Mouse (Mus musculus) thymus, postnatal 14 days (tissue): Measurements from ENCODE around the gene Cfb.

Experiments used
- DNase-seq: peaks from one replicate; pipeline ENCODE4 v3.0.0; 2021

Cfb gene

DNA sequence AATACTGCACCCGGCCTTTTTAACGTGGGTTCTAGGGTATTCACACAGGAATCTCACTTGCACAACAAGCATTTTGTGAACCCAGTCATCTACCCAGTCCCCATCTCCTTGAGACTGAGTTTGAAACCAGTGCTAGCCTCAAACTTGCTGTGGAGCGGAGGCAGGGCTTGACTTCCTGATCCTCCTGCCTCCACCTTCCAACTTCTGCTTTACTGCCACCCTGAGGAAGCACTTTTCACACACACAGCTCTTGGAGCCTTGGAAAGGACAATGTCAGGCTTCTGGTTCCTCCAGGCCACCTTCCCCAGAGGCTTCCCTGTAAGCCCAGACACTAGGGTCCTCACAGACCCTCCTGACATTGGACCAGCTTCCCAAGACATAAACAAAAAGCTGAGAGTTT, 21.0 kb upstream of the Cfb start:
- no peak for DNase-seq

DNA sequence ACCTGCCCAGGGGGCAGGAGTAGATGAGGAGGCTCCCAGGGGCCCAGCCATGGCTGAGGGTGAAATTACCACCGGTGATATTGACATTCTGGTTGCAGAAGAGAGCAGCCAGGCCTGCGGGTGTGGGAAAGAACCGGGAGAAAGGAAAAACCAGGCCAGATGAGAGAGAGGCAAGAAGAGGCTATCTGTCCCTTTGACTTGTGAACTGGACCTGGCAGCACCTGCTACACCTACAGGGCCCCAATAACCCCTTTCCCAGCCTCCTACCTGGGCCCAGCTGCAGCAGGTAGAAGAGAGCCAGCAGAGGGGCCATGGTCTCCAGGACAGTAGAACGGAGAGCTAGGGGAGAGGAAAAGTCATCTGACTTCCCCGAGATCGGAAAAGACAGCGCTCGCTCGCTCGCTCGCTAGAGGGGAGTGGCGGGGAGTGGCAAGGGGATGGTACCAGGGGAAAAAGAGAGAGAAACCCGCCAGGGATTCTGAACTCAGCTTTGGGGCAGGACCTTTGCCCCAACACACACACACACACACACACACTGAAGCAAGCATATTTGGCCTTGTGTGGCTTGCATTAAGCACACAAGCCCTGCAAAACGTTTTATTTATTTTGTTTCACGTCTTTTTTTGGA, 19.5 kb upstream of the Cfb start, which contains the start of gene Gm20547:
Gene Gm20547, minus strand, starts transcription at position 360 of the 628 bp plus-strand sequence.
- DNase-seq = no peak

DNA sequence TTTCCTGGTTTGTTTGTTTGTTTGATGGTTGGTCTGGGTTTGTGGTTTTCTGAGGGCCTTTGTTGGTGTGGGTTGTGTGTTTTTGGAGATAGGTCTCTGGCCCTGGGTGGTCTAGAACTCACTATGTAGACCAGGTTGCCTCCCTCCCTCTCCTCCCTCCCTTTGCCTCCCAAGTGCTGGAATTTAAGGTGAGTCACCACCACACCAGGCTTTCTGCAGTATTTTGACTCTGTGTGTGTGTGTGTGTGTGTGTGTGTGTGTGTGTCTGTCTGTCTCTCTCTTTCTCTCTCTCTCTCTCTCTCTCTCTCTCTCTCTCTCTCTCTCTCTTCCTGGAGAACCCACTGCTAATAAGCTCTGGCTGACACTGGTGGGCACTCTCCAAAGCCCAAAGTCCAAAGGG, 18.8 kb upstream of the Cfb start:
- DNase-seq = no peak

DNA sequence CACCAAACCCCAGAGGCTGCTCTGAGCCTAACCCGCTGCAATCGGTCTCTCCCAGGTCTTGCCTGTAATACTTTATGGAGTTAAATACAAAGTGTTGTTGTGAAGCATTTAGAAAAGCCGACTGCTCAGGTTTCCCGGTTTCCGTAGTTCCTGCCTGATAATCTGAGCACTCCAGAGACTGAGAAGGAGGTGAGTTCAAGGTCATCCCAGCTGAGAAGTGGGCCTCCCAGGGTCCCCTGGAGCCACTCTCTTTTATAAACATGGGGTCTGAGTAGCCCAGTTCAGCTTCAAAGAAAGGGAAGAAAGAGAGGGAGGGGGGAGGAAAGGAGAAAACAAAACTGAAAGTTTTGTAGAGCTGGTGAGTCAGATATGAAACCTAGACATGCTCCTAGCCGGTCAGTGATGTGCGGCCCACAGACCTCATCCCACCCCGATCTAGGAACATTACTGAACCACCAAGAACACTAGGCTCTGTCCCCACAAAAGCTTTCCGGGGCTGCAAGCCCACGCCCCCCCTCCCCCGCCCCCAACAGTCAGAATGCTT, 17.1 kb upstream of the Cfb start, which contains the start of gene Zbtb12:
Gene Zbtb12, plus strand, starts transcription at position 148 of the 544 bp plus-strand sequence.
- DNase-seq = no peak

DNA sequence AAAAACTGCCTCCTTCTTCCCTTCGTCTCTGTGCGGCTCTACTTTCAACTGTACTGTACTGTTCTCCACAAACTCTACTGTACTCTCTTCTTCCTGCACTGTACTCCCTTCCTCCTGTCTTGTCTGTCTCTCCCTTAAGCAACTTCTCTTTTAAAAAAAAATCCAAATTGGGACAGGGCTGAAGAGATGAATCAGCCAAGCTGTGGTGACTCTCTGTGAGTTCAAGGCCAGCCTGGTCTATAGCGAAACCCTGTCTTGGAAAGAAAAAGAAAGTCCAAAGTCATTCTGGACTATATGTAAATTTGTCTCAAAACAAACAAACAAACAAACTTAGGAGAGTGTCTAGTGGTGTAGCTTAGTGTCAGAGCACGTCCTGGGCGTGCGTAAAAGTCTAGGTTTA, 12.0 kb upstream of the Cfb start:
- no peak for DNase-seq

DNA sequence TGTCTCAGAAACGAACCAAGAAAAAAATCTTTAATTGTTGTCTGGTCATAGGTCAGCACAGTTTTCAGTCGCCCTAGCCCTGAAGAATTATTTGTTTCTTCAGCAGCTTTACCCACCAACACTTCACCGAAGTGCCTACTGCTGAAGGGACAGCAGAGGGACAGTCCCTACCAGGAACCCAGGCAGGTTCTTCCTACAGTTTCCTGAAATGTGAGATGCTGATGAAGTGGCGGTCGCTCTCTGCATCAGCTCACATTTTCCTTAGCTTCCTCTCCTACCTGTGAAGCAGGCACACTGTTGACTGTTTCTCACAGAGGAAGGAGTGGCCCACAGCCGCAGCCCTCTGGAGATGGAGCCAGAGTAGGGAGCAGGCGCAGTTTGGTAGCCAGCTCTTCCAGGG, 3.7 kb upstream of the Cfb start:
- no peak for DNase-seq

DNA sequence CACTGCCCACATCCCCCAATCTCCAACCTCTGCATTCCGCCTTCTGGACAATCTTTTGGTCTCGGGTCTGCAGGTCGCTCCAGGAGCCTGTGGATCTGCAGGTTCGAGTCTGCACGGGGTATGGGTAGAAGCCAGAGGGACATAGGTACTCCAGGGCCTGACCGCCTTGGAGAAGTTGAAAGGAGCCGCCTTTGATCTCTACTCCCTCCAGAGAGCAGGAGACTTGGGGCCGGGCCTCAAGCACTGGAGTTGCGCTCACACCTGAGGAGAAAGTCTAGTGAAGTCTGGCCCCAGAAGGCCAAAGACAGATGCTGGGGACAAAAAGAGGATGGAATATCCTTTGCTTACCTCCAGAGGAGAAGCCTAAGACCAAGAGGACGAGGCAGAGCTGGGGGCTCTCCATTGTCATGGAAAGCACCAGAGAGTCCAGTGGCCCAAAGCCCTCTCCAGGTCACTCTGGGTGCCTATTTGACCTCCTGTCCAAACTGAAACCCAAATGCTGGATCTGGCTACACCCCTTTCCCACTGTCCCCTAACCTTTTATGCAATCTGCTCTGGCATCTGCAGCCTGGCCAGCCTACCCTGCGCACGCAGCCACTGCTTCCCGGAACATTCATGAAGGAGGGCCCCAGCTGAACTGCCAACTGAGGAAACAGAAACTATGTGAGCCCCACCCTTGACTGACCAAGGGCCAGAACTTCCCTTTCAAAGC, 458 bp downstream of the Cfb start:
- no peak for DNase-seq

DNA sequence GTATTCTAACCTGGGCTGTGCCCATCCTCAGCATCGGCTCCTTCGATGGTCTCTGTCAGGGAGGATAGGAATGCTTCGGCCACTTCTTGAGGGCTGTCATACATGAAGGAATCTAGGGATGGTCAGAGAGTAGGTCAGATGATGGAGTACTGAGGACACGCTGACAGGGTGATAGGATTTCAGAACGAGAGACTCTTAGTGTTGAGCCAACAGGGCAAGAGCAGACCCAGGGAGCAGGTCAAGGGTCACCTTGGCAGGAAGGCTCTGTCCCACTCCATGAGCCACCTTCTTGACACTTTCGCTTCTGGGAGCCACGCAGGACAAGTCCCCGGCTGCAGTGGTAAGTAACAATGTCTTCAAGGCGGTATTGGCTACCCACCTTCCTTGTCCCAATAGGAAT, 1.8 kb downstream of the Cfb start:
- no peak for DNase-seq

DNA sequence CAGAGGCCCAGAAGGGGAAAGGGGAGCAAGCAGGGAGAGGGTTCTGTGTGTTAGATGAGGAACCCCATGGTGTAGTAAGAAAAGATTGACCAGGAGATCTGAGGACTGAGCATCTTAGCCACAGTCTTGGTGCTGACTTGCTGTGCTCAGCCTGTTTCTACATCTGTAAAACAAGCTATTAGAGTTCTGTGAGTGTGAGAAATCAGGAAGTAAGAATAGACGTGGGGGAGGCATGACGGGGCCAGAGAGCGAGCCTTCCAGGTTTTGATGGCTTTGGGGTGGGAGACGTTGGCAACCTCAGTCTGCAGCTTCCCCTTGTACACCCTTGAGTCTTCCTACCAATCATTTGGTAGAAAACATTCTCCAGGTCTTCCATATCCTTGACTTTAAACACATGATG, 3.6 kb downstream of the Cfb start:
- no peak for DNase-seq

DNA sequence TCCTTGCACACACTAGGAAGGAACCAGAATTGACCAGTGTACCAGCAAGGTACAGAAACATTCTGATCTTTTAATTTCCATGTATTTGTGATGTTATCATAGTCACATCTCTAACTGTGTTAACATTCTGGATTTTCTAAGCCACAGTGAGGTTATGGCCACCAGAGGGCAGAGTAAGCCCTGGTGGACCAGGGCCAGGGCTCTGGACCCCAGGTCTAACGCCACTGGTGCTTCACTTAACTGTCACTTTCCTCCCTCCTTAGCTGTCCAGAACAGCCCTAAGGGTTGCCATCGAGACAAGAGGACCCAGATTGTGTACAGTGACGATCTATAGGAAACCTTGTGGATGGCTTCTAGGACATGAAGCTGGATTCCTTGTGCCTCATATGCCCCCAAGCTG, 6.5 kb downstream of the Cfb start:
- DNase-seq = peak; percentile 53

DNA sequence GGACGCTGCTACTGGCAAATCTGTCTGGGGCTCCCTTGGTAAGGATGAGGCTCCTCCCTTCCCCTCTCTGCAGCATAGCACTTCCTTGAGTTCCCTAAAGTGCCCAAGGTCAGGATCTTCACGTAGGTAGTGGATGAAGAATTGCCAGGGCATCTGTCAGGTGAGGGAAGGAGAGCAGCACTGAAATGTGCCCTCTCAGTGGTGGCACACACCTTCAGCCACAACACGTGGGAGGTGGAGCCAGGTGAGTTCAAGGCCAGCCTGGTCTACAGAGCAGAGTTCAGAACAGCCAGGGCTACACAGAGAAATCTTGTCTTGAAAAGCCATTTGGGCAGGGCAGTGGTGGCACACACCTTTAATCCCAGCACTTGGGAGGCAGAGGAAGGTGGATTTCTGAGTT, 7.6 kb downstream of the Cfb start:
- no peak for DNase-seq

DNA sequence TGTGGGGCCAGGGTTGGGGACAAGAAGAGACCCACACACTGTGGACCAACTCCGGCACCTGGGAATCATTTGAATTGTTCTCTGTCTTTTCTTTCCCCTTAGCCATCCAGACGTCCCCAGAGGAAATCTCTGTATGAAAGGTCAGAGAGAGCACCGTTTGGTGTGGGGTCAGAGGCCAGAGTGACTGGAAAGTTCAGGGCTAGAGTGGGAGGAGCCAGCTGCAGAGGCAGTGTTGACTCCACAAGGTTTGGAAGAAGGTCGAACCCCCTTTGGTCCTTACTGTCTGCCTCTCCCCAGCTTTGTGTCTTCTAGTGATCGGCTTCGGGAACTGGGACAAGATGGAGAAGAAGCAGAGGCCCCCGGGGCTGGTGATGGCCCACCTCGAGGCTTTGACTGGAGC, 8.8 kb downstream of the Cfb start:
- DNase-seq = no peak

DNA sequence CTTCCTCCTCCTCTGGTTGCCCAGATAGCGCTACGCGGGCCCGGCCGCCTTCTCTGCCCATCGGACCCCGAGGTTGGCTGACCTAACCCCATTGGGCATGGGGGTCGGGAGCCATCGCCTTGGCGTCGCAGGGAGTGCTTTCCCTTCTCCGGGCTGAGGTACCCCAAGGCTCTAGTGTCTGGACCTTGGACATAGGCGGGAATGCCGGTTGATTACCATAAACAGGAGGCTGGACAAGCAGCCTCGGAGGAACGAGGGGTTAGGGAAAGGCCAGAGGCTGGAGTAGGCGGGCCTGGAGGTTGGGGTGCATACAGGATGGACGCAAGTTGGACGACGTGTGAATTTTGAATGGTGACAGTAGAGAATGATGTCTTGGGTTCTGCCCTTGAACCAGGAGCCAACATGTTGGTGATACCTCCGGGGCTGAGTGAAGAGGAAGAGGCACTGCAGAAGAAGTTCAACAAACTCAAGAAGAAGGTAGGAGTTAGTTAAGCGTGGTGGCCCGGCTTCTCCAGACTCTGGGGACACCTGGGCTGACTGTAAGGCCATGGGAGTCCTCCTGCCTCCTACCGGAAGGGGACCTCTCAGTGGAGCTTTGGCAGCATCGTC, 11.7 kb downstream of the Cfb start:
- DNase-seq = peak; percentile 20

DNA sequence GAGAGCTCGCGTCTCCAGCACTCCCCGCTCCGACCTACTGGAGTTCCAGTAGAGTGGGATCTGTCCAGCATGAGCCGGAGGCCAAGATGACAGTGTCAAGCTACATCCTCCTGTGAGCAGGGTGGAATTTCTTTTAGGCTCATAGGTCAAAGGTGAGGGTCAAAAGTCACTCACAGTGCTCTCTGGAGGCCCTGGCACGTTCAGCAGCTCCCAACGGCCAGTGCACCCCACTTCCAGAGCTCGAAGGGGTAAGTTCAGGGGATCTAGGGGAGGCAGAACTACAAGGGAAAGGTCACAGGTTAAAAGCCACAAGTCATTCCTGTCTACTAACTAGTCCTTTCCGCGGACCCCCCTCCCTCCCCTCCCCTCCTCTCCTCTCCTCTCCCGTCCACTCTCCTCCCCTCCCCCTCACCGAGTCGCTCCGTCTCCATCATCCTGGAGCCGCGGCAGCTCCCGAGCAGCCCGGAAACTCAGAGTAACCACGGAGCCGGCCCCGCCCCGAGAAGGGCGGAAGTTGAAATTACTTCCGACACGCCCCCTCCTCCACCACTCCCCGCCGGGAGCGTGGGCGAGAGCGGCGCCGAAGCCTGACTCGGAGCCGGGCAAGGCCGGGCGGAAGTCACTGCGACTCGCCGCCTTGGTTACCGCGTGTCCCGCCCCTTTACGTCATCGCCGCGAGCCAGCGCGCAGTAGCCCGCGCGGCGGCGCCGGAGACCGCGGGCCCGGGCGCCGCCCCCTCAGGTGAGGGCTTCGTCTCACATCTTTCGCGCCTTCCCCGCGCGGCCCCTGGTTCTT, 12.4 kb downstream of the Cfb start, which contains the start of the genes Skiv2l and Nelfe:
Gene Skiv2l, minus strand, starts transcription at position 489 of the 795 bp plus-strand sequence.
Gene Nelfe, plus strand, starts transcription at position 670 of the 795 bp plus-strand sequence.
- peak; percentile 99 for DNase-seq

DNA sequence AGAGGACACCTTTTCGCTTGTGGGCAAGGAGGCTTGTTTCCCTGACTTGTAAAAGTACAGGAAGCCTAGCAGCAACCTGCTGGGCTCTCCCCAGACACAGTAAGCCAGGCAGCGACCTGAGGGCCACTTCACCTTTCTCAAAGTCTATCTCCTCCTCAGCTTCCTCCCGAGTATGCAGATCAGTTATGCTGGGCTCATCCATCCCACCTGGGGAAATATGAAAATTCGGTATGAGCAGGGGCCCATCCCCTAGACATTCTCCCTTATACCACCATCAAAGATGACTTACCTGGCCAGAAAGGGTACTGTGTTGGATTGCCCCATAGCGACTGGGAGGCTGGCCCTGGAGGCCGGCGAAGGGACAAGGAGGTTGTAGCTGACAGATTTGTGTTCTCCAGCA, 14.7 kb downstream of the Cfb start:
- DNase-seq = no peak

DNA sequence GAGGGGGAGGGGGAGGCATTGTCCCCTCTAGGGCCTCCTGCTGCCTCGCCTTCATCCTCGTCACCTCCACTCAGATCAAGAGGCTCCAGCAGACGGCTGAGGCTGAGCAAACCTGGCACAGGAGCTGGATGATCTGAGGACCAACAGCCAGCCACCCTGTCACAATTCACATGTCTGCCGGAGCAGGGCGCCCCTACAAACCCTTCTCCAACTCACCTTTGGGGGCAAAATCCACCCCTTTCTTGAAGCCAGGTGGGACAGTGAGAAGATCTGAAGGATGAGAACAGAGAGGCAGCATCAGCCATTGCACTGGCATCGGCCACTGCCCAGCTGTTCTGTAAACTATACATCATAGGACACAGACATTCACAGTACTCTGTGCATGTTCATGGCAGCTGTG, 15.1 kb downstream of the Cfb start:
- no peak for DNase-seq

DNA sequence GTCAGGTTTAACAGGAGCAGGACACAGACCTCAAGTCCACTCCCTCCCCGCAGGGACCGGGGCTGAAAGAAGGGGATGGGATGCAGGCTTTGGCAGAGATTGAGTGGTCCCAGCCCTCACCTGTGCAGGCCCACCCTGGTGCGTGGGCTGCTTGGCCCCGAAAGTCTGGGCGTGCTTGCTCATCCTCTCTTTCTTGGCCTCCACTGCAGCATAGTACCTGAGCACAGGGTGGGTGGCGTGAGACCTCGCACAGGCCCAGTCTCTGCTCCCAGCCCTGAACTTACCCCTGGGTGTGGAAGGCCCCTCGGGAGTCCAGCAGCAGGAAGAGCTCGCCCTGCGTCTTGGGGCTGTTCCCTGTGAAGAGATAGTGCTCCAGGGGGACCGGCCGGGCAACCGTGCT, 17.4 kb downstream of the Cfb start:
- no peak for DNase-seq

DNA sequence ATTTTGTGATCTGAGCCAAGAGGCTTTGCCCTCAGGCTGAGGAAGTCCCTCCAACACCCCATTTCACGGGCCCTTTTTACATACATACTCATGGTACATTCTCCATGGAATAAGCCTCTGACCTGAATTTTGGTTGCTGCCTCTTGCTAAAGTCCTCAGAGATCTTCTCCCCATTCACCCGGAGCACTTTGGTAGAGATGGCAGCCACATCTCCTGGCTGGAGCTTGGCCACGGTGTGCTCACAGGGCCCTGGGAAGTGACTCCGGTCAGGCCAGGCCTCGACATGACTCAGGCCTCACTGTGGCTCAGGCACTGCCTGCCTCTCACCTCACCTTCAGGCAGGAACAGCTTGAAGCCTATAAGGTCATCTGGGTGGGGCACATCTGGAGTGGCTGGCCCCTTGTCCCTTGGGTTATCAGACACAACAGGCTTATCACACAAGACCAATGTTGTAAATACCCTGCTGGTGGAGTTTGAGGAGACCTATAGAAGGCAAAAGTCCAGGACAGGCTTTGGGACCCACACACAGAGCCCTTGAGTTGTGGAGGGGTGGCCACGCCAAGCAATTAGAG, 21.5 kb downstream of the Cfb start:
- no peak for DNase-seq

DNA sequence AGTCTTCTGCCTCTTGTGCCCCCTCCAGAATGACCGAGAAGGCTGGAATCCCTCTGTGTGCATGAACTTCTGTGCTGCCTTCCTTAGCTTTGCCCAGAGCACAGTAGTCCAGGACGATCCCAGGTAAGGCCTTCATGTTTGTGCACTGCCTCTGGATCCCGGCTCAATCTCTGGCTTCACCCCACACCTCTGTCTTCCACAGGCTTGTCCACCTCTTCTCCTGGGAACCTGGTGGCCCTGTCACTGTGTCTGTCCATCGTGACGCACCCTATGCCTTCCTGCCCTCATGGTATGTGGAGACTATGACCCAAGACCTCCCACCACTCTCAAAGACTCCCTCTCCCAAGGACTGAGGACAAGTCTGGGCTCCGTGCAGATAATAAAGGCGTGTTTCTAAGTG, 23.5 kb downstream of the Cfb start:
- no peak for DNase-seq

DNA sequence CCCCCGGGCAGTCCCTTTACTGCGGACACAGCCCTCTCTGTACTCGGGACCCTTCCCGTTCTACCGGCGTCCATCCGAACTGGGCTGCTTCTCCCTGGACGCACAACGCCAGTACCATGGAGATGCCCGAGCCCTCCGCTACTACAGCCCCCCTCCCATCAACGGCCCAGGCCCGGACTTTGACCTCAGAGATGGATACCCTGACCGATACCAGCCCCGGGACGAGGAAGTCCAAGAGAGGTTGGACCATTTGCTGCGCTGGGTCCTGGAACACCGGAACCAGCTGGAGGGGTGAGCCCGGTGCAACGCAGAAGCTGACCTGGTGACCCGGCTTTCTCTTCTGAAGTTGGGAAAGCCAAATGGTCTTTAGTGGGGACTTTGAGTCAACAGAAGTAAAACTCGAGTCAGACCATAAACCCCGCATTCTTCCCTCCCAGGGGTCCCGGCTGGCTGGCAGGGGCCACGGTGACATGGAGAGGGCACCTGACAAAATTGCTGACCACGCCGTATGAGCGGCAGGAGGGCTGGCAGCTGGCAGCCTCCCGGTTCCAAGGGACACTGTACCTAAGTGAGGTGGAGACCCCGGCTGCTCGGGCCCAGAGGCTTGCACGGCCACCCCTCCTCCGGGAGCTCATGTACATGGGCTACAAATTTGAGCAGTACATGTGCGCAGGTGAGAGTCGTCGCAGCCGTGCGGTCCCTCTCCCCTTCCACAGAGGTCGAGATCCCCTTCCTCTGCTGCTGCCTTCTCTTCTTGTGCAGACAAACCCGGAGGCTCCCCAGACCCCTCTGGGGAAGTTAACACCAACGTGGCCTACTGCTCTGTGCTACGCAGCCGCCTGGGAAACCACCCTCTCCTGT, 24.6 kb downstream of the Cfb start:
- DNase-seq = peak; percentile 31

DNA sequence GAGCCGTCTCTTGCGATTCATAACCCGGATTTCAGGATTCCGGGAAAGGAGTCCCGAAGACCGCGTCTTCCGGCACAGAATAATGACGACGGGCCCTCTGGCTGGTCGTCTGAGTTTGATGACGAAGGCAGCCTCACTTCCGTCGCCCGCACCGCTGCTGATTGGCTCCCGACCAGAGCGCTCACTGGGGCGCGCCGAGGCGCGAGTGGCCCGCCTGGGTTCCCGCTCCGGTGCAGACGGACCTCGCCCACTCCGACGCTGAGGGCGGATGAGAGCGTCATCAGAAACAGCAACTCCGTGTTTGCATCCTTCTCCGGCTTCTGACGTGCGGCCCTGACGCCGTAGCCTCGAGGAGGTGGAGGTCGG, 25.5 kb downstream of the Cfb start, which contains the start of the genes Stk19 and Dxo:
Gene Stk19, minus strand, starts transcription at position 90 of the 366 bp plus-strand sequence.
Gene Dxo, plus strand, starts transcription at position 164 of the 366 bp plus-strand sequence.
- peak; percentile 94 for DNase-seq
